12 mouse cellular contexts compared by ENCODE assay signal in genomic region chr9:40337131-40337820, GRCm38 (mm10).
A peak's percentile ranks its signal among the peaks of the same experiment; 100 is the strongest.
DNase-seq lines count a peak whose midpoint lies in the region; ATAC-seq and TF ChIP-seq lines count a peak whose summit lies in the region.
"Had no signal": no experiment of that assay in that cellular context is flagged by ENCODE, and none has a peak within 500 bp of the region (broad histone marks: within the 10 kb centered on the region; RNA-seq: fewer than 3 reads in every experiment).

No protein-coding gene starts in this region.

- peak; percentile 33; the same call in 1 of the 2 replicates for ATAC-seq in forebrain, embryonic 14.5 days
- no peak; the same call in 1 of the 2 replicates for ATAC-seq in forebrain, embryonic 16.5 days
- ATAC-seq in intestine, postnatal 0 days = no peak

- DNase-seq in forebrain, embryonic 14.5 days (ENCODE audit: low spot score) = peak; percentile 26
- no peak for DNase-seq in forebrain, embryonic 10.5 days (ENCODE audit: extremely low spot score, low spot score)
- no peak for DNase-seq in left cerebral cortex, adult 2 months (ENCODE audit: extremely low spot score in 1 of 2, low spot score in 2 of 2)
- DNase-seq in left cerebral cortex, adult 8-10 months (ENCODE audit: low spot score in 2 of 2) = no peak
- peak; percentile 83 for DNase-seq in NIH3T3 (ENCODE audit: low read depth)
- DNase-seq in frontal cortex, adult 2 months (ENCODE audit: extremely low spot score in 1 of 2, low spot score in 1 of 2) = no peak
- DNase-seq: lung, embryonic 14.5 days had no signal

- H3K4me1 ChIP-seq in forebrain, embryonic 14.5 days (ENCODE audit: control insufficient read depth, insufficient read depth, low read length) = peaks cover 12% of the 10 kb centered on the region
- 0 out of 2 replicates have a peak, but pooled peaks cover 4% of the 10 kb centered on the region for H3K4me1 ChIP-seq in forebrain, embryonic 10.5 days
- H3K4me1 ChIP-seq in forebrain, embryonic 16.5 days (replicated peaks; ENCODE audit: control insufficient read depth, insufficient read depth, low read length) = peaks cover 45% of the 10 kb centered on the region
- 0 out of 2 replicates have a peak, but pooled peaks cover under 1% of the 10 kb centered on the region for H3K4me1 ChIP-seq in intestine, postnatal 0 days (replicated peaks; ENCODE audit: control insufficient read depth, insufficient read depth, low read length)

- H3K9ac ChIP-seq in forebrain, embryonic 14.5 days (ENCODE audit: low read length) = no peak overlapping the region
- no peak overlapping the region for H3K9ac ChIP-seq in forebrain, embryonic 16.5 days (replicated peaks; ENCODE audit: low read depth, low read length)
- no peak overlapping the region for H3K9ac ChIP-seq in intestine, postnatal 0 days (ENCODE audit: low read depth, low read length)
- H3K9ac ChIP-seq: embryonic facial prominence, embryonic 15.5 days; limb, embryonic 15.5 days; lung, embryonic 14.5 days had no signal

- no peaks in the 10 kb centered on the region for H3K36me3 ChIP-seq in forebrain, embryonic 14.5 days (ENCODE audit: control insufficient read depth, insufficient read depth, low read length)
- no peaks in the 10 kb centered on the region for H3K36me3 ChIP-seq in forebrain, embryonic 10.5 days (replicated peaks)
- H3K36me3 ChIP-seq in forebrain, embryonic 16.5 days (ENCODE audit: control insufficient read depth, insufficient read depth) = 0 out of 2 replicates have a peak, but pooled peaks cover 3% of the 10 kb centered on the region
- H3K36me3 ChIP-seq in intestine, postnatal 0 days (ENCODE audit: control insufficient read depth, insufficient read depth) = no peaks in the 10 kb centered on the region
- H3K36me3 ChIP-seq: embryonic facial prominence, embryonic 15.5 days; limb, embryonic 15.5 days had no signal

- TF ChIP-seq CTCF in left cerebral cortex, adult 2 months (IDR thresholded peaks at IDR 0.05) = no peak
- no peak for TF ChIP-seq CTCF in intestine, postnatal 0 days (IDR thresholded peaks at IDR 0.05; ENCODE audit: low read depth)

- no peaks in the 10 kb centered on the region for H3K27me3 ChIP-seq in forebrain, embryonic 14.5 days (replicated peaks; ENCODE audit: control insufficient read depth, insufficient read depth, low read length)
- no peaks in the 10 kb centered on the region for H3K27me3 ChIP-seq in forebrain, embryonic 10.5 days (ENCODE audit: poor library complexity, severe bottlenecking)
- H3K27me3 ChIP-seq in forebrain, embryonic 16.5 days (replicated peaks; ENCODE audit: control insufficient read depth, insufficient read depth, low read length) = no peaks in the 10 kb centered on the region
- H3K27me3 ChIP-seq in intestine, postnatal 0 days (replicated peaks; ENCODE audit: control insufficient read depth, insufficient read depth, low read length) = no peaks in the 10 kb centered on the region
- H3K27me3 ChIP-seq: embryonic facial prominence, embryonic 15.5 days; limb, embryonic 15.5 days had no signal

- no peaks in the 10 kb centered on the region for H3K9me3 ChIP-seq in forebrain, embryonic 14.5 days (replicated peaks; ENCODE audit: control insufficient read depth, low read length)
- no peaks in the 10 kb centered on the region for H3K9me3 ChIP-seq in forebrain, embryonic 10.5 days
- H3K9me3 ChIP-seq in forebrain, embryonic 16.5 days (ENCODE audit: control insufficient read depth, low read length) = no peaks in the 10 kb centered on the region
- H3K9me3 ChIP-seq in intestine, postnatal 0 days (ENCODE audit: control insufficient read depth) = no peaks in the 10 kb centered on the region
- H3K9me3 ChIP-seq: embryonic facial prominence, embryonic 15.5 days; limb, embryonic 15.5 days had no signal

- H3K27ac ChIP-seq in forebrain, embryonic 14.5 days (ENCODE audit: low read depth, low read length) = peak overlapping the region; percentile 65; the same call in 1 of the 2 replicates
- no peak overlapping the region for H3K27ac ChIP-seq in forebrain, embryonic 10.5 days
- H3K27ac ChIP-seq in left cerebral cortex, adult 2 months = peak overlapping the region; percentile 66
- H3K27ac ChIP-seq in forebrain, embryonic 16.5 days (ENCODE audit: low read length) = peak overlapping the region; percentile 62
- no peak overlapping the region for H3K27ac ChIP-seq in intestine, postnatal 0 days (ENCODE audit: low read depth, low read length)
- H3K27ac ChIP-seq: embryonic facial prominence, embryonic 15.5 days; limb, embryonic 15.5 days had no signal

- intact Hi-C loops in left cerebral cortex, adult 2 months (cut with DNase I) = no loop called here

- H3K4me3 ChIP-seq in forebrain, embryonic 14.5 days (ENCODE audit: low read depth, low read length) = no peak overlapping the region
- H3K4me3 ChIP-seq in forebrain, embryonic 10.5 days = no peak overlapping the region
- H3K4me3 ChIP-seq in left cerebral cortex, adult 2 months = no peak overlapping the region
- H3K4me3 ChIP-seq in forebrain, embryonic 16.5 days (replicated peaks; ENCODE audit: low read length) = no peak overlapping the region
- no peak overlapping the region for H3K4me3 ChIP-seq in intestine, postnatal 0 days (ENCODE audit: low read depth, low read length)
- H3K4me3 ChIP-seq: embryonic facial prominence, embryonic 15.5 days; limb, embryonic 15.5 days had no signal

- WGBS in forebrain, embryonic 14.5 days = 48% methylated on average over 4 of the region's 4 CpGs
- WGBS in forebrain, embryonic 10.5 days = 81% methylated on average over 4 of the region's 4 CpGs
- WGBS in forebrain, embryonic 16.5 days = 40% methylated on average over 4 of the region's 4 CpGs
- 81% methylated on average over 4 of the region's 4 CpGs for WGBS in intestine, postnatal 0 days

- H3K4me2 ChIP-seq in forebrain, embryonic 14.5 days (ENCODE audit: low read length) = no peak overlapping the region
- no peak overlapping the region for H3K4me2 ChIP-seq in forebrain, embryonic 16.5 days (ENCODE audit: low read length)
- no peak overlapping the region for H3K4me2 ChIP-seq in intestine, postnatal 0 days (replicated peaks; ENCODE audit: low read depth)
- H3K4me2 ChIP-seq: embryonic facial prominence, embryonic 15.5 days; limb, embryonic 15.5 days; lung, embryonic 14.5 days; midbrain, embryonic 11.5 days had no signal

Comparison
In these comparisons a context has a peak if more than half of its experiments do, and no peak if none do; other contexts are left out.
1. DNase-seq: peak in forebrain, embryonic 14.5 days (single experiment) and NIH3T3 (single experiment); none in forebrain, embryonic 10.5 days (single experiment), left cerebral cortex, adult 2 months (0 of 2), left cerebral cortex, adult 8-10 months (0 of 2) and frontal cortex, adult 2 months (0 of 2).
2. H3K27ac ChIP-seq: peak in forebrain, embryonic 14.5 days (single experiment), left cerebral cortex, adult 2 months (single experiment) and forebrain, embryonic 16.5 days (single experiment); none in forebrain, embryonic 10.5 days (single experiment) and intestine, postnatal 0 days (single experiment).